Mouse (Mus musculus) olfactory bulb, adult 2 months (tissue): ENCODE data around the gene Ogfr. TPM values are rescaled to one million over a fixed set of nuclear protein-coding genes. Genes with fewer than 3 reads are reported as not detected.

Experiments used
- H3K27ac ChIP-seq: fragments of 200-500 bp; 2 replicates; pipeline ENCODE4 v1.5.1; 2012; ENCODE audit warnings: low read depth, low read length; ENCODE audit not compliant: insufficient read depth
- H3K4me1 ChIP-seq: fragments of 200-500 bp; 2 replicates; pipeline ENCODE4 v1.6.1; 2012; ENCODE audit warnings: low read length; ENCODE audit not compliant: control insufficient read depth, insufficient read depth
- H3K4me3 ChIP-seq: fragments of 200-500 bp; 2 replicates; pipeline ENCODE4 v1.5.1; 2012; ENCODE audit warnings: mild to moderate bottlenecking, low read depth, low read length, moderate library complexity; ENCODE audit not compliant: insufficient read depth
- CTCF ChIP-seq: fragments of 200-500 bp; IDR thresholded peaks from 2 replicates; pipeline ENCODE4 v1.5.1; 2012; ENCODE audit warnings: low read depth, mild to moderate bottlenecking, low read length, moderate library complexity; ENCODE audit not compliant: insufficient read depth
- POLR2A ChIP-seq: fragments of 200-500 bp; IDR thresholded peaks from 2 replicates; pipeline ENCODE4 v1.6.1; 2012; ENCODE audit warnings: mild to moderate bottlenecking, low read depth, low read length, moderate library complexity; ENCODE audit not compliant: insufficient read depth
- WGBS: fragments of 180-500 bp; shearing (Covaris S2); methylation state at CpG from one replicate; pipeline ENCODE4 v1.1.7; 2018; 5-methylcytosine and 5-hydroxymethylcytosine counted together
- polyA plus RNA-seq: library from polyadenylated mRNA; stranded (reverse); fragments of >200 nt; gene quantifications from 2 replicates; pipeline ENCODE4 v1.2.4, GENCODE M21; 2012; ENCODE audit warnings: low replicate concordance; ENCODE audit not compliant: missing spikeins, insufficient read depth, insufficient read length

The Ogfr gene
- polyA plus RNA-seq, 1 experiment = 125 TPM

GRCm38 (mm10) chr2:180588736-180589122 lies 316 bp upstream of the Ogfr start:
- TF ChIP-seq POLR2A = no peak
- no peak for TF ChIP-seq CTCF
- 41% methylated on average over 6 of the region's 6 CpGs for WGBS
- peak overlapping the region; percentile 93 for H3K4me3 ChIP-seq
- no peak overlapping the region for H3K27ac ChIP-seq
- peaks cover 9% of the 10 kb centered on the region for H3K4me1 ChIP-seq

GRCm38 (mm10) chr2:180597490-180597889 lies 8.4 kb downstream of the Ogfr start, which contains the start of gene Col9a3:
Gene Col9a3, plus strand, starts transcription at chr2:180597790.
- 72% methylated on average over 4 of the region's 4 CpGs for WGBS
- Histone ChIP-seq H3K4me1 (peaks cover 29% of the 10 kb centered on the region), H3K27ac (no peak within 1 kb of the TSS), H3K4me3 (peak within 1 kb of the TSS; percentile 23)
- TF ChIP-seq POLR2A = no peak
- TF ChIP-seq CTCF = no peak

- TF ChIP-seq POLR2A (no peak), CTCF (no peak)
- WGBS = 10% methylated on average over 41 of the region's 41 CpGs
- Histone ChIP-seq H3K27ac (no peak overlapping the region), H3K4me1 (peaks cover 29% of the 10 kb centered on the region), H3K4me3 (peak overlapping the region; percentile 23)
Observed at GRCm38 (mm10) chr2:180598157-180598705, 9.2 kb downstream of the Ogfr start.

GRCm38 (mm10) chr2:180600569-180601021 lies 11.6 kb downstream of the Ogfr start:
- peaks cover 29% of the 10 kb centered on the region for H3K4me1 ChIP-seq
- H3K4me3 ChIP-seq = no peak overlapping the region
- H3K27ac ChIP-seq = 0 out of 2 replicates have a peak overlapping the region, but pooled peaks have one; percentile 4
- WGBS = 22% methylated on average over 9 of the region's 9 CpGs
- no peak for TF ChIP-seq POLR2A
- no peak for TF ChIP-seq CTCF

GRCm38 (mm10) chr2:180604781-180605180 lies 15.7 kb downstream of the Ogfr start:
- WGBS = 62% methylated on average over 6 of the region's 6 CpGs
- H3K27ac ChIP-seq = no peak overlapping the region
- no peak for TF ChIP-seq POLR2A
- no peak for TF ChIP-seq CTCF
- no peak overlapping the region for H3K4me3 ChIP-seq
- peaks cover 11% of the 10 kb centered on the region for H3K4me1 ChIP-seq

GRCm38 (mm10) chr2:180610283-180610682 lies 21.2 kb downstream of the Ogfr start:
- WGBS = 85% methylated on average over 4 of the region's 4 CpGs
- TF ChIP-seq CTCF = no peak
- no peak for TF ChIP-seq POLR2A
- H3K27ac ChIP-seq = no peak overlapping the region
- no peaks in the 10 kb centered on the region for H3K4me1 ChIP-seq
- no peak overlapping the region for H3K4me3 ChIP-seq

- no peaks in the 10 kb centered on the region for H3K4me1 ChIP-seq
- TF ChIP-seq CTCF (no peak), POLR2A (no peak)
- H3K27ac ChIP-seq = no peak overlapping the region
- H3K4me3 ChIP-seq = no peak overlapping the region
- WGBS = 86% methylated on average over 2 of the region's 2 CpGs
Observed at GRCm38 (mm10) chr2:180611882-180612281, 22.8 kb downstream of the Ogfr start.

GRCm38 (mm10) chr2:180641576-180642554 lies 52.8 kb downstream of the Ogfr start:
- Histone ChIP-seq H3K4me3 (peak overlapping the region; percentile 9), H3K27ac (no peak overlapping the region), H3K4me1 (0 out of 2 replicates have a peak, but pooled peaks cover 3% of the 10 kb centered on the region)
- WGBS = 3% methylated on average over 112 of the region's 112 CpGs
- TF ChIP-seq POLR2A = no peak
- TF ChIP-seq CTCF = no peak
